8 mouse cellular contexts compared by ENCODE assay signal in genomic region chr19:56548230-56549032, GRCm38 (mm10). TPM values are rescaled to one million over a fixed set of nuclear protein-coding genes. Genes with fewer than 3 reads are reported as not detected.
A peak's percentile ranks its signal among the peaks of the same experiment; 100 is the strongest.
DNase-seq lines count a peak whose midpoint lies in the region; ATAC-seq lines count a peak whose summit lies in the region.

Nhlrc2 (plus strand) TSS chr19:56548261.

- intact Hi-C loops in gastrocnemius, postnatal 14 days (cut with DNase I; ENCODE audit: low total_unique reads), result no loop called here
- intact Hi-C loops in left cerebral cortex, postnatal 14 days (cut with DNase I), result no loop called here

- peak; percentile 74 for ATAC-seq in megakaryocyte-erythroid progenitor cell, adult 5-6 weeks (replicated peaks; ENCODE audit: low FRiP score, low TSS enrichment, poor library complexity, severe bottlenecking)

- peak; percentile 94 for DNase-seq in adrenal gland, adult 2 months
- DNase-seq in embryo, embryonic 11 days, result peak; percentile 94
- DNase-seq in gastrocnemius, postnatal 14 days, result peak; percentile 89
- DNase-seq in induced T-regulatory cell, adult 2 months (ENCODE audit: low read depth), result peak; percentile 92
- peak; percentile 60 to 72 for DNase-seq in left cerebral cortex, postnatal 14 days (ENCODE audit: low spot score in 2 of 2)
- DNase-seq in right cerebral cortex, postnatal 14 days, result peak; percentile 66
- DNase-seq in urinary bladder, postnatal 25 days (ENCODE audit: low spot score), result peak; percentile 90

RNA-seq across cellular contexts. Expression of gene Nhlrc2, which starts in this region (rescaled TPM):
- total RNA-seq in adrenal gland, adult 2 months (2021), result 10 to 100 TPM; 15.9 to 16.0 TPM
- polyA plus RNA-seq in adrenal gland, adult 2 months (2012; rRNA removed), result 3.3 and 3.8 TPM in 2 replicates
- total RNA-seq in gastrocnemius, postnatal 14 days (2021), result 1 to 10 TPM; 9.0 to 9.6 TPM
- total RNA-seq in left cerebral cortex, postnatal 14 days (2021), result 10 to 100 TPM; 10.9 to 12.2 TPM
- 15.5 and 19.5 TPM in 2 replicates for total RNA-seq in megakaryocyte-erythroid progenitor cell, adult 5-6 weeks (2014; fragmentation: Nextera tagmentation)
- 18.3 and 20.2 TPM in 2 replicates for total RNA-seq in megakaryocyte-erythroid progenitor cell, adult 5-6 weeks (2017)

Comparison
In these comparisons a context has a peak if more than half of its experiments do, and no peak if none do; other contexts are left out.
1. Peak in every context shown above with its lines: DNase-seq and ATAC-seq.